Mouse (Mus musculus) myocyte (in vitro differentiated cells): ENCODE data around the gene AC170998.1. TPM values are rescaled to one million over a fixed set of nuclear protein-coding genes. Genes with fewer than 3 reads are reported as not detected.

Source experiments
- H3K27me3 ChIP-seq: one replicate; pipeline ENCODE4 v1.6.1; 2011; ENCODE audit not compliant: control insufficient read depth, insufficient read depth, insufficient read length
- H3K36me3 ChIP-seq: one replicate; pipeline ENCODE4 v1.6.1; 2011; ENCODE audit not compliant: control insufficient read depth, insufficient read depth
- H3K4me2 ChIP-seq: one replicate; pipeline ENCODE4 v1.6.1; 2011; ENCODE audit warnings: low read depth, control low read depth
- H3K4me3 ChIP-seq: one replicate; pipeline ENCODE4 v1.5.1; 2011; ENCODE audit warnings: mild to moderate bottlenecking, control low read depth, moderate library complexity
- H3K79me2 ChIP-seq: one replicate; pipeline ENCODE4 v1.6.1; 2011; ENCODE audit not compliant: control insufficient read depth, insufficient read depth
- H3ac ChIP-seq: one replicate; pipeline ENCODE4 v1.6.1; 2011; ENCODE audit not compliant: control insufficient read depth, insufficient read length
- CEBPB ChIP-seq: IDR thresholded peaks from 2 replicates; pipeline ENCODE4 v1.6.1; 2011; ENCODE audit warnings: mild to moderate bottlenecking, moderate library complexity; ENCODE audit not compliant: poor library complexity, insufficient read depth, severe bottlenecking
- E2F4 ChIP-seq: IDR thresholded peaks from one replicate; pipeline ENCODE4 v1.6.1; 2011; ENCODE audit warnings: mild to moderate bottlenecking, control low read depth, moderate library complexity; ENCODE audit not compliant: insufficient read depth
- MAX ChIP-seq: IDR thresholded peaks from one replicate; pipeline ENCODE4 v1.6.1; 2011; ENCODE audit warnings: low read depth, mild to moderate bottlenecking, control low read depth
- MYOD1 ChIP-seq, 3 experiments: IDR thresholded peaks; one replicate each; pipeline ENCODE4 v1.6.1; 2011; ENCODE audit warnings: control low read depth in 2 of 3, low read depth in 2 of 3, mild to moderate bottlenecking in 2 of 3, moderate library complexity in 1 of 3; ENCODE audit not compliant: insufficient read length in 2 of 3, control insufficient read depth in 1 of 3
- MYOG ChIP-seq, 3 experiments: IDR thresholded peaks; one replicate each; pipeline ENCODE4 v1.6.1; 2011; ENCODE audit warnings: control low read depth in 2 of 3, low read depth in 2 of 3, mild to moderate bottlenecking in 2 of 3; ENCODE audit not compliant: insufficient read length in 2 of 3, control insufficient read depth in 1 of 3, insufficient read depth in 1 of 3
- POLR2A ChIP-seq: IDR thresholded peaks from one replicate; pipeline ENCODE4 v1.6.1; 2011; ENCODE audit warnings: low read depth, mild to moderate bottlenecking, control low read depth, moderate library complexity; ENCODE audit not compliant: insufficient read length
- POLR2AphosphoS2 ChIP-seq: IDR thresholded peaks from one replicate; pipeline ENCODE4 v1.6.1; 2011; ENCODE audit warnings: low read depth, control low read depth; ENCODE audit not compliant: insufficient read length
- REST ChIP-seq: IDR thresholded peaks from one replicate; pipeline ENCODE4 v1.6.1; 2011; ENCODE audit warnings: mild to moderate bottlenecking, control low read depth, moderate library complexity; ENCODE audit not compliant: insufficient read depth, insufficient read length
- SRF ChIP-seq: IDR thresholded peaks from one replicate; pipeline ENCODE4 v1.6.1; 2011; ENCODE audit warnings: low read depth; ENCODE audit not compliant: control insufficient read depth, insufficient read length
- TCF12 ChIP-seq: IDR thresholded peaks from one replicate; pipeline ENCODE4 v1.6.1; 2011; ENCODE audit warnings: mild to moderate bottlenecking, control low read depth; ENCODE audit not compliant: poor library complexity, insufficient read depth, severe bottlenecking
- TCF3 ChIP-seq: IDR thresholded peaks from one replicate; pipeline ENCODE4 v1.6.1; 2011; ENCODE audit warnings: low read depth, control low read depth; ENCODE audit not compliant: insufficient read length
- USF1 ChIP-seq: IDR thresholded peaks from one replicate; pipeline ENCODE4 v1.6.1; 2011; ENCODE audit warnings: low read depth, mild to moderate bottlenecking, control low read depth, moderate library complexity
- polyA plus RNA-seq: library from polyadenylated mRNA; unstranded; fragments of >200 nt; fragmentation: generic; extraction: Trizol; gene quantifications from one replicate; pipeline ENCODE4 v1.2.1, GENCODE M21; 2012; ENCODE audit warnings: missing spikeins

Gene AC170998.1
- polyA plus RNA-seq, 1 experiment, result not detected

DNA sequence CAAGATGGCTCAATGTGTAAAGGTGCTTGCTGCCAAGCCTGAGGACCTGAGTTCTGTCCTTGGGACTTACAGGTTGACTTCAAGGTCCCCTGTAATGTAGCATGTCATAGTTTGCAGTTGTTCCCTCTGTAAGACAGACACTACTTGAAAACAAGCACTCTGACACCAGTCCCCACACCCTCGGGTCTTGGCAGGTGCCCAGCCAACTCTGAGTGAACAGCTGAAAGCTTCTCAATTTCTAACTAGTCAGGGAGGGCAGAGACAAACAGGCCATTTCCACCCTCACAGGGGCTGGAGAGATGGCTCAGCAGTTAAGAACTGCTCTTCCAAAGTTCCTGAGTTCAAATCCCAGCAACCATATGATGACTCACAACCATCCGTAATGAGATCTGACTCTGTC, 31.6 kb downstream of the AC170998.1 start:
- Histone ChIP-seq H3K4me2 (no peak overlapping the region), H3K36me3 (no peaks in the 10 kb centered on the region), H3K79me2 (no peaks in the 10 kb centered on the region)

DNA sequence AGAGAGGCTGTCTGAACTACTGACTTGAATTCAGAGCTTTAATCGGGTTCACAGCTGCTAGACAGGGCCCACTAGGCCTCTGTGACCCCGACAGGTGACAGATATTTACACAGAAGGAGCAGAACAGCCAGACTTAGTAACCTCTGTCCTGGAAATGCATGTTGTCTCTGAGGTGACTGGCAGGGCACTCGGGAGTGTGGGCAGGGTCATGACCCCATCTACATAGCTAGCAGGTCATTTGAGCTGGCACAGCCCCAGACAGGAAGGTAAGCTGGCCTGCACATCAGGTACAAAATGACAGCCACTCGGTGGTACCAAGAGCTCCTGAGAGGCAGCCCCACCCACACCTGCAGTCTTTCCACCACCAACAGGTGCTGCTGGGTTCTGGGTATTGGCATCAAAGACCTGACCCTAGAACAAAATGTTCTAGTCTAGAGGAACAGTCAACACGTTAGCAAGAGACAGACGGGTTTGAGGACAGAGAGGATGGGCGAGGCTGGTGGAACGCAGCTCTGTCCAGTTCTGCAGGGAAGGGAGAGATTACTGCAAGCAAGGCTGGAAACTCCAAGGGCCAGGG, 34.9 kb downstream of the AC170998.1 start:
- no peaks in the 10 kb centered on the region for H3K36me3 ChIP-seq
- TF ChIP-seq MAX (no peak), MYOD1 (IDR thresholded peaks at IDR 0.05; ENCODE audit: control insufficient read depth in 1 of 3, insufficient read length in 2 of 3, low read depth in 2 of 3) (peak in 1 of 3 experiments; percentile 6)
- H3K4me2 ChIP-seq, result no peak overlapping the region
- H3ac ChIP-seq, result no peak overlapping the region
- H3K79me2 ChIP-seq, result no peaks in the 10 kb centered on the region
- no peak overlapping the region for H3K4me3 ChIP-seq
- H3K27me3 ChIP-seq, result no peaks in the 10 kb centered on the region

More for the DNA sequence above, 31.6 kb downstream of the AC170998.1 start:
- Histone ChIP-seq H3ac (no peak overlapping the region), H3K4me3 (no peak overlapping the region), H3K27me3 (no peaks in the 10 kb centered on the region)
- TF ChIP-seq TCF3 (no peak), USF1 (no peak), MYOG (IDR thresholded peaks at IDR 0.05; ENCODE audit: control insufficient read depth in 1 of 3, insufficient read depth in 1 of 3, insufficient read length in 2 of 3, low read depth in 2 of 3) (peak in 2 of 3 experiments; percentile 48 to 70), TCF12 (no peak), MYOD1 (IDR thresholded peaks at IDR 0.05; ENCODE audit: control insufficient read depth in 1 of 3, insufficient read length in 2 of 3, low read depth in 2 of 3) (peak in 1 of 3 experiments; percentile 50), POLR2AphosphoS2 (no peak)

DNA sequence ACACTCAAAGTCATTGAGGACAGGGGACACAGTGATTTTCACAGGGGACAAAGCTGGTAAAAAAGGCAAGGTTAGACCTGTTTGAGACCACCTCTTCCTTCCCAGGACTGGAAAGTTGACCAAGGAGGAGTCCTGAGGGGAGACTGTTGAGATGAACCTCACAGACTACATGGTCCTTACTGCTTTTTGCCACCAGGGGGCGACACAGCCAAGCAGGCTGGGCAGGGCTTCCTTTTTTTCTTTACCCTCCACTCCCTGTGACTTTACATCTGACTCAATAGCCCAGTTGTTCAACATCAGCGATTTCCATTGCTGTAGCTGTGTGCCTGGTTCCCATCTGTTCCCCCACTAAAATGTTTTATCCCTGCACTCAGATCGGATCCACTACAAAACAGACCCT, 36.0 kb downstream of the AC170998.1 start:
- TF ChIP-seq MYOD1 (IDR thresholded peaks at IDR 0.05; ENCODE audit: control insufficient read depth in 1 of 3, insufficient read length in 2 of 3, low read depth in 2 of 3) (no peak), REST (no peak), POLR2AphosphoS2 (no peak), TCF12 (no peak), USF1 (no peak), TCF3 (no peak), SRF (no peak), E2F4 (no peak)
- Histone ChIP-seq H3K4me2 (no peak overlapping the region), H3K27me3 (no peaks in the 10 kb centered on the region), H3ac (no peak overlapping the region), H3K36me3 (no peaks in the 10 kb centered on the region), H3K79me2 (no peaks in the 10 kb centered on the region), H3K4me3 (no peak overlapping the region)

DNA sequence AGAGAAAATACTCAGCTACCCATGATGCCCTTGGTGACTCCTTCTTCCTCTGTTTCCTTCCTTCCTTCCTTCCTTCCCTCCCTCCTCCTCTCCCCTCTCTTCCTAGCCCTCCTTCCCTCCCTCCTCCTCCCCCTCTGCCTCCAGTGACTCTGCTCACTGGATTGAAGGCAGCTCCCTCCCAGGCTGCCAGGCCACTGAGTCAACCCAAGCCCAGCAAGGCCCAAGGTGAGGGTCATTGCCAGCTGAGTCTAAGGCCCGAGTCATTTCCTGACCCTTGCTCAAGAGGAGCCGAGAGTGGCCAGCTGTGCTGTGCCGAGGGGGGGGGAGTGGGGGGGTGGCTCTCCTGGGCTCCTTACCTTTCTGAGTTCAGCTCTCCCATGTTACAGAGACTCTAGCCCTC, 40.3 kb downstream of the AC170998.1 start:
- TF ChIP-seq SRF, result no peak
- no peak for TF ChIP-seq E2F4
- no peak for TF ChIP-seq TCF3
- no peak for TF ChIP-seq POLR2A
- TF ChIP-seq CEBPB, result no peak
- TF ChIP-seq REST, result no peak
- TF ChIP-seq MYOD1 (IDR thresholded peaks at IDR 0.05; ENCODE audit: control insufficient read depth in 1 of 3, insufficient read length in 2 of 3, low read depth in 2 of 3), result no peak
- Histone ChIP-seq H3K36me3 (no peaks in the 10 kb centered on the region), H3K4me3 (no peak overlapping the region), H3K79me2 (no peaks in the 10 kb centered on the region), H3K4me2 (no peak overlapping the region), H3K27me3 (peaks cover 25% of the 10 kb centered on the region), H3ac (no peak overlapping the region)

DNA sequence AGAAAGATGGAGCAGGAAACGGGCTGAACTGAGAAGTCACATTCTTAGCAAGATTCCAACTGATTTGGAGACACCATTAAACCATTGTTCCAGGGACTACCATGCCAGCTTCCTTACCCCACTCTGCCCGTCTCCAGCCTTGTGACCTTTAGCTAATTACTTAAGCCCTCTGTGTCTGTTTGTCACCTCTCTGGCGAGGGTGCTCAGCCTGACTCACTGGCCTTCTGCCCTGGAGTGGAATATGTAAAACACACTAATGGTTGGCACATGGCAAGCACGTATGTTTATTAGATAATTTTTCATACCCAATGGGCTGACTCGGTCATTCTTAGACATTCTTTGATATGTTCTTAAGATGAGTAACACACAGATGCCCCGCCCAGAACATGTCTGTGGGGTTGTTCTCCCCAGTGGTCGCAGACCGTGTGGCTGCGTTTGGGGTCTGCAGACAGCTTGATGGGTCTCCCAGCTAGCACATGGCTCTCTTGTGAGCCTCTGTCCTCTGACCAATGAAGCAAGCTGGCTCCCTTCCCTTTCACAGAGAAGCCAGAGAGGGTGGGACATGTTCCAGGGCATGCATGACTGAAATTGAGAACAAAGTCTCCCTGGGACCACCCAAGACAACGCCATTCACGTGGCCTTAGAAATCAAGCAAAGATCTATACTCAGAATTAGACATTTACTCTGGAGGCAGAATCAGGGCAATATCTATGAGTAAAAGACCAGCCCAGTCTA, 41.1 kb downstream of the AC170998.1 start:
- Histone ChIP-seq H3K27me3 (peaks cover 26% of the 10 kb centered on the region), H3K36me3 (no peaks in the 10 kb centered on the region), H3K4me2 (no peak overlapping the region), H3ac (no peak overlapping the region), H3K79me2 (no peaks in the 10 kb centered on the region), H3K4me3 (no peak overlapping the region)
- TF ChIP-seq SRF (no peak), MYOD1 (IDR thresholded peaks at IDR 0.05; ENCODE audit: control insufficient read depth in 1 of 3, insufficient read length in 2 of 3, low read depth in 2 of 3) (no peak), TCF12 (no peak), CEBPB (no peak), MAX (no peak), POLR2AphosphoS2 (no peak), REST (no peak), E2F4 (no peak), MYOG (IDR thresholded peaks at IDR 0.05; ENCODE audit: control insufficient read depth in 1 of 3, insufficient read depth in 1 of 3, insufficient read length in 2 of 3, low read depth in 2 of 3) (no peak), USF1 (no peak), TCF3 (no peak), POLR2A (no peak)
